Mouse (Mus musculus) lung, adult 2 months (tissue): ENCODE measurements at regions not wholly inside any gene's neighbourhood (a gene's known extent, or its start where the extent isn't known, plus 50 kb on each side); places are given as distances from the start of the nearest gene placed in this dataset.

ENCODE experiments used
- DNase-seq: peaks from one replicate; pipeline ENCODE4 v3.0.0; 2022
- H3K4me1 ChIP-seq: fragments of 200-500 bp; 2 replicates; pipeline ENCODE4 v1.6.1; 2011; ENCODE audit warnings: low read length; ENCODE audit not compliant: control insufficient read depth, insufficient read depth
- H3K4me3 ChIP-seq: fragments of 200-500 bp; replicated peaks from 2 replicates; pipeline ENCODE3; 2011; ENCODE audit warnings: low read depth, mild to moderate bottlenecking, control low read depth, low read length; ENCODE audit errors: extremely low read depth
- CTCF ChIP-seq: fragments of 200-500 bp; IDR thresholded peaks from 2 replicates; pipeline ENCODE4 v1.5.1; 2011; ENCODE audit warnings: mild to moderate bottlenecking, low read length, control low read depth; ENCODE audit not compliant: insufficient read depth
- POLR2A ChIP-seq: fragments of 200-500 bp; IDR thresholded peaks from 2 replicates; pipeline ENCODE4 v1.6.1; 2011; ENCODE audit warnings: low read depth, mild to moderate bottlenecking, control low read depth, low read length, borderline replicate concordance; ENCODE audit errors: extremely low read depth
- WGBS: fragments of 180-500 bp; shearing (Covaris S2); methylation state at CpG from one replicate; pipeline ENCODE4 v1.1.7; 2018; 5-methylcytosine and 5-hydroxymethylcytosine counted together

DNA sequence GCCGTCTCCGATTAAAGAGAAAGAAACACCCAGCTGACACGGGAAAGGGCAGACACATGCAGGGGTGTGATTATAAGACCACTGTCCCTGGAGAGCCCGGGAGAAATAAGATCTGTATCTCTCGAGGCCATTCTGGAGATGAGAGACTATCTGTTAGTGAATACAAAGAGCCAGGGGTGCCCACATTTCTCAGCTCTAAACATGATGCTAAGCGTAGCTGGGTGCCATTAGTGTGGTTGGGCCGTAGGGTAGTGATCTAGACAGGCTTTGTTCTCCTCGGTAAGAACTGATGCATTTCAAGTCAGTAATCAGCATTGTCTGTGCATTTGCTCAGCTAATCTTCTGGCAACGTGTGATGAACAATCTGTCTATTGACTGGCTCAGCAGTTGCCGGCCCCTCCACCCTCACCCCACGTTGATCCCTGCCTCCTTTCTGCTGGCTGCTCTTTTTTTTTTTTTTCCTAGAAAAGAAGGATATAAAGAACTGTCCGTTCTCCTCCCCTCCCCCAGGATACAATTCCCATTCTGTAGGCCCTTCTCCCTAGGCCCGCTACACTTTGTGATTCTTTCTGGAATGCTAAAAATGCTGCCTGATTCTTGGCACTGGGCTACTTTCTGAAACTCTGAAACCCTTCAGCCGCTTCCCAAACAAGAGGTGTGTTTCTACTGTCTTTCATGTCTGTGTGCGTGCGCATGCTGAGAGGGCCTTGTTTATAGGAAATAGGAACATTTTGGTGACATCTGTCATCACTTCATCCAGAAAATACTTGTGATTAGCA is 492.8 kb upstream of the Cited2 start:
- DNase-seq: no peak
- WGBS: 29% methylated on average over 16 of the region's 16 CpGs
- H3K4me1 ChIP-seq: no peaks in the 10 kb centered on the region

GRCm38 (mm10) chr10:17235955-17236650 is 486.9 kb upstream of the Cited2 start:
- H3K4me3 ChIP-seq: no peak overlapping the region
- no peaks in the 10 kb centered on the region for H3K4me1 ChIP-seq
- TF ChIP-seq POLR2A (no peak), CTCF (no peak)
- no peak for DNase-seq
- WGBS: 58% methylated on average over 10 of the region's 10 CpGs

More for the DNA sequence above, 492.8 kb upstream of the Cited2 start:
- H3K4me3 ChIP-seq: no peak overlapping the region
- TF ChIP-seq CTCF: no peak
- TF ChIP-seq POLR2A: no peak

- DNase-seq: no peak
- Histone ChIP-seq H3K4me3 (no peak overlapping the region), H3K4me1 (no peaks in the 10 kb centered on the region)
- WGBS: 56% methylated on average over 2 of the region's 2 CpGs
- TF ChIP-seq CTCF (no peak), POLR2A (no peak)
Measured at GRCm38 (mm10) chr10:17236761-17237160, 486.3 kb upstream of the Cited2 start.

GRCm38 (mm10) chr10:17237463-17237862 is 485.6 kb upstream of the Cited2 start:
- no peak overlapping the region for H3K4me3 ChIP-seq

GRCm38 (mm10) chr10:17237918-17238850 is 484.8 kb upstream of the Cited2 start:
- WGBS: 83% methylated on average over 12 of the region's 12 CpGs
- no peak for DNase-seq
- TF ChIP-seq CTCF: no peak
- no peak for TF ChIP-seq POLR2A
- Histone ChIP-seq H3K4me3 (no peak overlapping the region), H3K4me1 (no peaks in the 10 kb centered on the region)

More at GRCm38 (mm10) chr10:17237463-17237862, 485.6 kb upstream of the Cited2 start:
- H3K4me1 ChIP-seq: no peaks in the 10 kb centered on the region
- 53% methylated on average over 11 of the region's 11 CpGs for WGBS
- TF ChIP-seq POLR2A (no peak), CTCF (no peak)
- no peak for DNase-seq

DNA sequence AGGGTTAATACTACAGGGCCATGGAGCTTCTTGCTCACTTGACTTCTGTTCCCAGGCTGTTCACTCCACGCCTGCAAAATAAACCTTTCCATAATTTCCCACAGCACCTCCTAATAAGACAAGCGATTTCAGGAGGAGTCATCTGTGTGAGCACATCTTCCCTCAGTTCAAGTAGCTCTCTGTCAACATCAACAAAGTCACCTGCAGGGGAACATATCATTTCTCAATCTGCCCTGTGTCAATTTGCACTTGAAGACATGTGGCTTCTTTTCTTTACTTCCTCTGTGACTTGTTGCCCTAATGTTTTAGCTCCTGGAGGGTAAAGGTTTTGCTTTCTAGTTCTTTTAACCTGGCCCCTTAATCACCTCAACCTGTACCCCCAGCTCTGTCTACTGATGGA is 474.7 kb upstream of the Cited2 start:
- H3K4me3 ChIP-seq: no peak overlapping the region
- no peak for TF ChIP-seq CTCF
- TF ChIP-seq POLR2A: no peak
- no peak for DNase-seq
- WGBS: 46% methylated on average over 2 of the region's 2 CpGs
- H3K4me1 ChIP-seq: no peaks in the 10 kb centered on the region

DNA sequence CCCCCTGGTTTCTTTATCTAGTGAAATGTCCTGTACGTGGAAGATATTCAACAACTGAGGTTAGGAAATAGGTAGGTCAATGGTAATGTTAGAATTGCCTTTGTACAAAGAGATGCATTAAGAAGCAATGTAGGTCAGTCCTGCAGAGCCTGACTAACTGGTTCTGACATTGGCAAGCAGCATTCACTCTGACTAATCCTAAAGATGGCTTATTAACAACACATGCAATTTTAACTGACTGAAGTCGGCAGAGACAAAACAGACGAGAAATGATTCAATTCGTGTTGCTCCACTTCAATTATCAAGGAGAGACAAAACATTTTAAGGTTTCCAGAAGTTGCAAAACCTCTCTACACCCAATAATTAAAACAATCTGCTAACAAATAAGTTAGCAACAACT is 470.0 kb upstream of the Cited2 start:
- no peak for DNase-seq
- no peak overlapping the region for H3K4me3 ChIP-seq
- TF ChIP-seq POLR2A (no peak), CTCF (no peak)
- H3K4me1 ChIP-seq: no peaks in the 10 kb centered on the region
- 59% methylated on average over 4 of the region's 4 CpGs for WGBS

- TF ChIP-seq POLR2A (no peak), CTCF (no peak)
- DNase-seq: no peak
- Histone ChIP-seq H3K4me3 (no peak overlapping the region), H3K4me1 (no peaks in the 10 kb centered on the region)
- WGBS: 68% methylated on average over 4 of the region's 4 CpGs
Measured at GRCm38 (mm10) chr10:17260154-17260553, 462.9 kb upstream of the Cited2 start.

DNA sequence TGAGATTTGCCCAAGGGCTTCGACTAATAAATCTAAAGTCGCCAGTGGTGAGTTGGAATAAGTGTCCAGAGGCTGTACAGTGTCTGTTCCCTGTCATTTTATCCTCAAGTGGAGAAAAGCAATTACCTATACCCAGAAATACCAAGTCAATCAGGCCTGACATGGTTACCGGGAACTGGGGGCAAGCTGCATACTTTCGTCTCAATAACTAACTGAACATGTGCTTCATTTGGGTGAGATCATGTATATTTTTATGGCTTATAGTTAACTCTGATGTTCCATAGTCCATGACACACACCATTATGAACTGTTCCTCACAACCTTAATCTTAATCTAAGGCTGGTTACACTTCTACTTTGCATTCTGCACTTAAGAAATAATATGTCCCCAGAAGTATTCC is 462.4 kb upstream of the Cited2 start:
- no peak for DNase-seq
- no peak overlapping the region for H3K4me3 ChIP-seq
- TF ChIP-seq POLR2A (no peak), CTCF (no peak)
- WGBS: 84% methylated on average over 4 of the region's 4 CpGs
- no peaks in the 10 kb centered on the region for H3K4me1 ChIP-seq
